Mouse (Mus musculus) myocyte (in vitro differentiated cells): Measurements from ENCODE around the gene Rps6ka2. TPM values are rescaled to one million over a fixed set of nuclear protein-coding genes. Genes with fewer than 3 reads are reported as not detected.
A peak's percentile ranks its signal among the peaks of the same experiment; 100 is the strongest.

Experiments
- H3K27me3 ChIP-seq: one replicate; pipeline ENCODE4 v1.6.1; 2011; ENCODE audit not compliant: control insufficient read depth, insufficient read depth, insufficient read length
- H3K36me3 ChIP-seq: one replicate; pipeline ENCODE4 v1.6.1; 2011; ENCODE audit not compliant: control insufficient read depth, insufficient read depth
- H3K4me2 ChIP-seq: one replicate; pipeline ENCODE4 v1.6.1; 2011; ENCODE audit warnings: low read depth, control low read depth
- H3K4me3 ChIP-seq: one replicate; pipeline ENCODE4 v1.5.1; 2011; ENCODE audit warnings: mild to moderate bottlenecking, control low read depth, moderate library complexity
- H3K79me2 ChIP-seq: one replicate; pipeline ENCODE4 v1.6.1; 2011; ENCODE audit not compliant: control insufficient read depth, insufficient read depth
- H3ac ChIP-seq: one replicate; pipeline ENCODE4 v1.6.1; 2011; ENCODE audit not compliant: control insufficient read depth, insufficient read length
- CEBPB ChIP-seq: IDR thresholded peaks from 2 replicates; pipeline ENCODE4 v1.6.1; 2011; ENCODE audit warnings: mild to moderate bottlenecking, moderate library complexity; ENCODE audit not compliant: poor library complexity, insufficient read depth, severe bottlenecking
- E2F4 ChIP-seq: IDR thresholded peaks from one replicate; pipeline ENCODE4 v1.6.1; 2011; ENCODE audit warnings: mild to moderate bottlenecking, control low read depth, moderate library complexity; ENCODE audit not compliant: insufficient read depth
- MAX ChIP-seq: IDR thresholded peaks from one replicate; pipeline ENCODE4 v1.6.1; 2011; ENCODE audit warnings: low read depth, mild to moderate bottlenecking, control low read depth
- MYOD1 ChIP-seq, 3 experiments: IDR thresholded peaks; one replicate each; pipeline ENCODE4 v1.6.1; 2011; ENCODE audit warnings: control low read depth in 2 of 3, low read depth in 2 of 3, mild to moderate bottlenecking in 2 of 3, moderate library complexity in 1 of 3; ENCODE audit not compliant: insufficient read length in 2 of 3, control insufficient read depth in 1 of 3
- MYOG ChIP-seq, 3 experiments: IDR thresholded peaks; one replicate each; pipeline ENCODE4 v1.6.1; 2011; ENCODE audit warnings: control low read depth in 2 of 3, low read depth in 2 of 3, mild to moderate bottlenecking in 2 of 3; ENCODE audit not compliant: insufficient read length in 2 of 3, control insufficient read depth in 1 of 3, insufficient read depth in 1 of 3
- POLR2A ChIP-seq: IDR thresholded peaks from one replicate; pipeline ENCODE4 v1.6.1; 2011; ENCODE audit warnings: low read depth, mild to moderate bottlenecking, control low read depth, moderate library complexity; ENCODE audit not compliant: insufficient read length
- POLR2AphosphoS2 ChIP-seq: IDR thresholded peaks from one replicate; pipeline ENCODE4 v1.6.1; 2011; ENCODE audit warnings: low read depth, control low read depth; ENCODE audit not compliant: insufficient read length
- REST ChIP-seq: IDR thresholded peaks from one replicate; pipeline ENCODE4 v1.6.1; 2011; ENCODE audit warnings: mild to moderate bottlenecking, control low read depth, moderate library complexity; ENCODE audit not compliant: insufficient read depth, insufficient read length
- SRF ChIP-seq: IDR thresholded peaks from one replicate; pipeline ENCODE4 v1.6.1; 2011; ENCODE audit warnings: low read depth; ENCODE audit not compliant: control insufficient read depth, insufficient read length
- TCF12 ChIP-seq: IDR thresholded peaks from one replicate; pipeline ENCODE4 v1.6.1; 2011; ENCODE audit warnings: mild to moderate bottlenecking, control low read depth; ENCODE audit not compliant: poor library complexity, insufficient read depth, severe bottlenecking
- TCF3 ChIP-seq: IDR thresholded peaks from one replicate; pipeline ENCODE4 v1.6.1; 2011; ENCODE audit warnings: low read depth, control low read depth; ENCODE audit not compliant: insufficient read length
- USF1 ChIP-seq: IDR thresholded peaks from one replicate; pipeline ENCODE4 v1.6.1; 2011; ENCODE audit warnings: low read depth, mild to moderate bottlenecking, control low read depth, moderate library complexity
- polyA plus RNA-seq: library from polyadenylated mRNA; unstranded; fragments of >200 nt; fragmentation: generic; extraction: Trizol; gene quantifications from one replicate; pipeline ENCODE4 v1.2.1, GENCODE M21; 2012; ENCODE audit warnings: missing spikeins

The Rps6ka2 gene
- polyA plus RNA-seq, 1 experiment: 56.9 TPM

GRCm38 (mm10) chr17:7217791-7218329 lies 47.9 kb downstream of the Rps6ka2 start:
- no peaks in the 10 kb centered on the region for H3K36me3 ChIP-seq
- no peak overlapping the region for H3K4me3 ChIP-seq
- no peaks in the 10 kb centered on the region for H3K27me3 ChIP-seq
- H3K4me2 ChIP-seq: no peak overlapping the region
- H3K79me2 ChIP-seq: peaks cover 51% of the 10 kb centered on the region
- no peak overlapping the region for H3ac ChIP-seq
- TF ChIP-seq POLR2A (no peak), TCF12 (no peak), E2F4 (no peak), MYOG (IDR thresholded peaks at IDR 0.05; ENCODE audit: control insufficient read depth in 1 of 3, insufficient read depth in 1 of 3, insufficient read length in 2 of 3, low read depth in 2 of 3) (no peak), TCF3 (no peak), CEBPB (no peak), REST (no peak), USF1 (no peak), SRF (no peak), POLR2AphosphoS2 (no peak), MYOD1 (IDR thresholded peaks at IDR 0.05; ENCODE audit: control insufficient read depth in 1 of 3, insufficient read length in 2 of 3, low read depth in 2 of 3) (no peak), MAX (no peak)

GRCm38 (mm10) chr17:7218396-7218795 lies 48.5 kb downstream of the Rps6ka2 start:
- H3K36me3 ChIP-seq: no peaks in the 10 kb centered on the region

GRCm38 (mm10) chr17:7219044-7219718 lies 49.3 kb downstream of the Rps6ka2 start:
- H3K36me3 ChIP-seq: no peaks in the 10 kb centered on the region
- peaks cover 51% of the 10 kb centered on the region for H3K79me2 ChIP-seq
- H3ac ChIP-seq: no peak overlapping the region
- H3K27me3 ChIP-seq: no peaks in the 10 kb centered on the region
- TF ChIP-seq POLR2AphosphoS2 (no peak), MYOG (IDR thresholded peaks at IDR 0.05; ENCODE audit: control insufficient read depth in 1 of 3, insufficient read depth in 1 of 3, insufficient read length in 2 of 3, low read depth in 2 of 3) (no peak), REST (no peak), CEBPB (no peak), TCF12 (no peak), E2F4 (no peak), MYOD1 (IDR thresholded peaks at IDR 0.05; ENCODE audit: control insufficient read depth in 1 of 3, insufficient read length in 2 of 3, low read depth in 2 of 3) (no peak), SRF (no peak), POLR2A (no peak), USF1 (no peak), TCF3 (no peak), MAX (no peak)
- no peak overlapping the region for H3K4me3 ChIP-seq
- no peak overlapping the region for H3K4me2 ChIP-seq

More at GRCm38 (mm10) chr17:7218396-7218795, 48.5 kb downstream of the Rps6ka2 start:
- Histone ChIP-seq H3ac (no peak overlapping the region), H3K4me3 (no peak overlapping the region), H3K79me2 (peaks cover 53% of the 10 kb centered on the region), H3K4me2 (no peak overlapping the region), H3K27me3 (no peaks in the 10 kb centered on the region)
- TF ChIP-seq REST: no peak
- TF ChIP-seq TCF12: no peak
- no peak for TF ChIP-seq MAX
- TF ChIP-seq TCF3: no peak

DNA sequence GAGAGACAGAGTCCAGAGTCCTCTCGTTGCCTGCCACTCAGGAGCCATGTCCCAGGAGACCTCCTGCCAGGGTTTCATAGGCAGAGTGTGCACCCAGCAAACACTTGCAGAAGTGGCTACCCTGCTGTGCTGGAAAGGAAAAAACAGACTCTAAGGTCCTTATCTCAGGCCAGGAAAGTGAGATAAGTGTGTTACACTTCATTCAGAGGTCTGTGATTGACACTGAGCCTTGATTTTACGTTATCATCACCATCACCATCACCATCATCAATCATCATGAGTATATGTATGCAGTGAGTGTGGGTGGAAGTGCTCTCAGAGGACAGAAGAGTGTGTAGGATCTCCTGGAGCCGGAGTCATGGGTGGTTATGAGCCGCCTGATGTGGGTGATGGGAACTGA lies 51.4 kb downstream of the Rps6ka2 start:
- Histone ChIP-seq H3K4me2 (no peak overlapping the region), H3K79me2 (peaks cover 50% of the 10 kb centered on the region), H3K36me3 (no peaks in the 10 kb centered on the region), H3ac (no peak overlapping the region), H3K27me3 (no peaks in the 10 kb centered on the region), H3K4me3 (no peak overlapping the region)
- no peak for TF ChIP-seq USF1
- no peak for TF ChIP-seq TCF3
- TF ChIP-seq CEBPB: no peak
- TF ChIP-seq SRF: no peak
- no peak for TF ChIP-seq POLR2A
- TF ChIP-seq MYOG (IDR thresholded peaks at IDR 0.05; ENCODE audit: control insufficient read depth in 1 of 3, insufficient read depth in 1 of 3, insufficient read length in 2 of 3, low read depth in 2 of 3): no peak
- no peak for TF ChIP-seq TCF12
- no peak for TF ChIP-seq MAX
- TF ChIP-seq POLR2AphosphoS2: no peak
- no peak for TF ChIP-seq MYOD1 (IDR thresholded peaks at IDR 0.05; ENCODE audit: control insufficient read depth in 1 of 3, insufficient read length in 2 of 3, low read depth in 2 of 3)
- no peak for TF ChIP-seq REST
- no peak for TF ChIP-seq E2F4

DNA sequence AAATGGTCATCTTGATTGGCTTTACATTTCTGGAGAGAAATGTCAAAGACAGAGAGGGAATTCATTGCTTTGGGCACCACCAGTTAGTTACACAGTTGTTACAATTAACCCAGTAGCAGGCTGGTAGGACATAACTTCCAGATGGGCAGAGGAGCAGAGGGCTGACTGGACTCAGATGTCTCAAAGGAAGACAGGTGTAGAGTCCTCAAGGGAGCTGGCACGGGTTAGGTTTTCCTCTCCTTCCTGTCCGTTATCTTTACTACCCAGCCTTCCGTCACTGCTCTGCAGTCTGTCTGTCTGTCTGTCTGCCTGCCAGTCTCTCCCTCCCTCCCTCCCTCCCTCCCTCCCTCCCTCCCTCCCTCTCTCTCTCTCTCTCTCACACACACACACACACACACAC lies 52.3 kb downstream of the Rps6ka2 start:
- Histone ChIP-seq H3K36me3 (no peaks in the 10 kb centered on the region), H3K79me2 (peaks cover 52% of the 10 kb centered on the region), H3K4me2 (no peak overlapping the region), H3K27me3 (no peaks in the 10 kb centered on the region), H3ac (no peak overlapping the region), H3K4me3 (no peak overlapping the region)
- TF ChIP-seq MYOG (IDR thresholded peaks at IDR 0.05; ENCODE audit: control insufficient read depth in 1 of 3, insufficient read depth in 1 of 3, insufficient read length in 2 of 3, low read depth in 2 of 3): peak in 1 of 3 experiments; percentile 6
- TF ChIP-seq MYOD1 (IDR thresholded peaks at IDR 0.05; ENCODE audit: control insufficient read depth in 1 of 3, insufficient read length in 2 of 3, low read depth in 2 of 3): peak in 2 of 3 experiments; percentile 22 to 60
- no peak for TF ChIP-seq USF1
- no peak for TF ChIP-seq POLR2AphosphoS2
